Mouse (Mus musculus): ENCODE measurements around the gene Htt. TPM values are rescaled to one million over a fixed set of nuclear protein-coding genes. Genes with fewer than 3 reads are reported as not detected.

Htt gene
- total RNA-seq, 2 experiments from 2014 or later: 73.0 to 85.5 TPM

GRCm38 (mm10) chr5:34885250-34885649 lies 123.7 kb downstream of the Htt start:
- no peak for DNase-seq (ENCODE audit: extremely low spot score in 1 of 2, low spot score in 1 of 2)

- no peak for DNase-seq (ENCODE audit: extremely low spot score in 1 of 2, low spot score in 1 of 2)
Measured at GRCm38 (mm10) chr5:34889252-34889651, 127.7 kb downstream of the Htt start.

DNA sequence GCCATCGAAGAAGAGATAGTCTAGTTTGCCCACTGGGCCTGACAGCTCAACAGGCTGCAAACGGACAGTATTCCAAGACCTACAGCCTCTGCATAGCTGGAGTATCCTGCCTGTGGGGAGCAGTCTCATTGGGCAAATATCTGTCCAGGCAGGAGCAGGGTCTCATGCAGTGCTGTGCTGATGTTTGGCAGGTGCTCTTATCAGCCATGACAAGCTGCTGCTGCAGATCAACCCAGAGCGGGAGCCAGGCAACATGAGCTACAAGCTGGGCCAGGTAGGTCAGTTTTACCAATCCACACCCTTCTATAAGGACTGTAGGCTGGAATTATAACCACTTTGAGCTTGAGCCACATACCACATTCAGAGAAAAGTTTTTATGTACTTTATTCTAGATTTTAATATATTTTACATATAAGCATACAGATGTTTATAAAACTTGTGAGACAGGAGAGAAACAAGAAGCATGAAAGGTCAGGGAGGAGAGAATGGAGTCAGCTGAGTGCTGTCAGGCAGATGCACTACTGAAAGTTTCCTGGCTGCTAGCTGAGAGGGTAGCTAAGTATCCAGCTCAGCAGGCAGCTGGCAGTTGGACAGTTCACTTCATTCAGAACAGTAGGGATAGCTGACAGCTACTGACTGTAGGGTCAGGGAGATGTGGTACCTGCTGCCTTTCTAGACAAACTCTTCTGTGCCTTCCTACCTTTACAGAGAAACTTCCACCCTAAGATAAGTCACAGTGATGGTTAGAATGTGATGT lies 135.3 kb downstream of the Htt start:
- no peak for DNase-seq (ENCODE audit: extremely low spot score in 1 of 2, low spot score in 1 of 2)

DNA sequence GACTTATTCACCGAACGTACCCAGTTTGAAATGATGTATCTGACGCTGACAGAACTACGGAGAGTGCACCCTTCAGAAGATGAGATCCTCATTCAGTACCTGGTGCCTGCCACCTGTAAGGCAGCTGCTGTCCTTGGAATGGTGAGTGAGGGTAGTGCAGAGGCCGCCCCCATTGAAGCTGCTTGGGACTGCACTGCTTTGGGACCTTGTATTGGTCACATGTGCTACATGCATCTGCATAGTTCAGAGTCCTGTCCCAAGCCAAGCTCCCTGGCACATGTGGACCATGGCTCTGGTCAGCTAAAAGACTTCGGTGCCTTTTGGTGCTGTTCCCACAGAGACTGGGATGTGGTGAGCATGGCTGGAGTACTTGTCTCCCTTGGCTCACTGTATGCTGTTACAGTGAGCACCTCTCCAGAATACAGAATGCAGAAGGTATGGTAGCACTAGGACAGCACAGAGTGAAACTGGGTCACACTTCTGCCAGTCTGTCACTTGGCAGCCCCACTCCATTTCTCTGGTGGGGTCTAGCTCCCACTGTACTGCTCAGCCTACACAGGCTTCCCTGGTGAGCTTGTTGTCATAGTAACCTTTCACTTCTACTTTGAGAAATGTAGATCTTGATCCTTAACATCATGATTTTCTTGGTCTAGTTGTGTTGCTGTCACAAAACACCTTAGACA lies 138.4 kb downstream of the Htt start:
- no peak for DNase-seq (ENCODE audit: extremely low spot score in 1 of 2, low spot score in 1 of 2)

- no peak for DNase-seq (ENCODE audit: extremely low spot score in 1 of 2, low spot score in 1 of 2)
Measured at GRCm38 (mm10) chr5:34902371-34902770, 140.8 kb downstream of the Htt start.

GRCm38 (mm10) chr5:34902811-34903385 lies 141.4 kb downstream of the Htt start:
- peak in 1 of 2 experiments; percentile 55 for DNase-seq (ENCODE audit: extremely low spot score in 1 of 2, low spot score in 1 of 2)

- no peak for DNase-seq (ENCODE audit: extremely low spot score in 1 of 2, low spot score in 1 of 2)
Measured at GRCm38 (mm10) chr5:34904412-34904811, 142.9 kb downstream of the Htt start.

DNA sequence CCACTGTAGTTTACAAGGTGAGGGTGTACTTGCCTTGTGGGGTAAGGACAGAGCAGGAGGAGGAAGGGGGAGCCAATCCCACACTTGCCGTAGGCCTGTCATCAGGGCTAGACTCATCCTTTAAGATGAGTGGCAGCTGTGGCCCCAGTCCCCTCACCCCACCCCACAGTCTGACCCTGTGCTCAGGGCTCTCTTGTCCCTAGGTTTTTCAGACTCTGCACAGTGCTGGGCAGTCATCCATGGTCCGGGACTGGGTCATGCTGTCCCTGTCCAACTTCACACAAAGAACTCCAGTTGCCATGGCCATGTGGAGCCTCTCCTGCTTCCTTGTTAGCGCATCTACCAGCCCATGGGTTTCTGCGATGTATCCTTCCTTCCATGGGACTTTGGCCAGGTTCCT lies 145.7 kb downstream of the Htt start:
- no peak for DNase-seq (ENCODE audit: extremely low spot score in 1 of 2, low spot score in 1 of 2)

DNA sequence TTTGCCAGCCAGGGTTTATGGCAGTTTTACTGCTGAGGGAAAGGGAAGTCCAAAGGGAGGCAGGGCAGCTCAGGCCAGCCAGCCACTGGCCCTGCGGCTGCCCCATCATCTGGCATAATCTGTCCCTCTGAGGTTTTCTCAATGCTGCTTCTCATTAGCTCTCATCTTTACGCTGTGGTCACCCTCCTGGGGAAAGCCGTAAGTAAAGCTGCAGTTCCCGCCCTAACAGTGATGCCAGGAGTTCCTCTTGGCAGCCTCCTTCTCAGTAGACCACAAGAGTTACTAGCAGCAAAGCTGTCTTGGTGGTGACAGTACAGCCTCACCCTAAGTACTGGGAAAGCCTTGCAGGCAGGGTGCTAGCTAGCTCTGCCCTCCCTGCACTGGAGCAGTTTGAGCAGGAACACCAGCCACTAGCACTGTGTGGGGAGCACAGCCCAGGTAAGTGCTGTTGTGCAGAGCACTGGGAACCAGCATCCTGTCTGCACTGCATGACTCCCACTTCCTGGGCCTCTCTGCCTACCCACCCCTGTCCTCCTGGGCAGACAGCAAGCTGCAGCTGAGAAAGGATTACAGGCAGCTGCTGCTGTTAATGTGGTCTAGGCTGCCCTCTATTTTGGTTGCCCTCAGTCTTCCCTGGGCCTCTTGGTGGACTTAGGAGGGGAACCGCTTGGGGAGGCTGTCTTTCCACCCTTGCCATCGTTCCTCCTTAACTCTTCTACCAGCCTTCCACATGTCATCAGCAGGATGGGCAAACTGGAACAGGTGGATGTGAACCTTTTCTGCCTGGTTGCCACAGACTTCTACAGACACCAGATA lies 146.6 kb downstream of the Htt start, which contains the start of gene Msantd1:
Gene Msantd1 (plus strand): TSS at position 103 of the 816 bp plus-strand sequence.
- DNase-seq (ENCODE audit: extremely low spot score in 1 of 2, low spot score in 1 of 2): no peak

- no peak for DNase-seq (ENCODE audit: extremely low spot score in 1 of 2, low spot score in 1 of 2)
Measured at GRCm38 (mm10) chr5:34908726-34909633, 147.4 kb downstream of the Htt start.

DNA sequence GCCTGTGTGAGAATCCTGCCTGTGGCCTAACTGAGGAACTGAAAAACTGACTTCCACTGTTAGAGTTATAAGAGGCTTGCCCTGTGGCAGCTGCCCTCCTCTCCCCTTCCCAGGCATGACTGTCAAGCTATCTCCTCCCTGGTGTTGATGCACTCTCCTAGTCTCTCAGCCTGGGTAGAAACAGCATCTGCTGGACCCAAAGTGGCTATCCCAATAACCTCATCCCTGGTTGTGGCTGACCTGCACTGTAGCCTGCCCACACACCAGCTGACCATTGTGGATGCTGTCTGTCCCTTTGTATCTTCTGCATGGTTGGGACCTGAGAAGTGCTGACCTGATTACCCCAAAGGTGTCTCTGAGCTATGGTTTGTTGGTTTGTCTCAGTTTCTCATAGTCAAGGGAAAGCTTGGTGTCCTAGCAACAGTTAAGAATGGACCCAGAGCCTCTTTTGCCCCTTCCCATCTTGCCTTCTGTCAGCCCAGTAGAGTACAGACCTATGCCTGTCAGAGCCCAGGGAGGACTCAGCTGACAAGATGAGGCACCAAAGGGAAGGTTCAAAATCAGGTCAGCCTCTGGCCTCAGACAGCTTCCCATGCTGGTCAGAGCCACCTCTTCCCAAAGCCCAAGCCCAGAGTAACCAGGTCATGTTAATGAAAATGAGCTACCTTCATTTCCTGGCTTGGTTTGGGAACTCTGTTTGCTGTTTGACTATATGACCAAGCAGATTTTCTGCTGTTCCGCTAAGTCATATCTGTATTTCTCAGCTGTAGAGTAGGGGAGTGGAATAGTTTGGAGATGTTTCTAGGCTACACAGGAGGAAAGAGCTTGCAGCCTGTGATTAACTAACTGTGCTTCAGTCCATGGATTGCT lies 148.3 kb downstream of the Htt start:
- no peak for DNase-seq (ENCODE audit: extremely low spot score in 1 of 2, low spot score in 1 of 2)

GRCm38 (mm10) chr5:34910504-34910815 lies 148.9 kb downstream of the Htt start:
- DNase-seq (ENCODE audit: extremely low spot score in 1 of 2, low spot score in 1 of 2): no peak

DNA sequence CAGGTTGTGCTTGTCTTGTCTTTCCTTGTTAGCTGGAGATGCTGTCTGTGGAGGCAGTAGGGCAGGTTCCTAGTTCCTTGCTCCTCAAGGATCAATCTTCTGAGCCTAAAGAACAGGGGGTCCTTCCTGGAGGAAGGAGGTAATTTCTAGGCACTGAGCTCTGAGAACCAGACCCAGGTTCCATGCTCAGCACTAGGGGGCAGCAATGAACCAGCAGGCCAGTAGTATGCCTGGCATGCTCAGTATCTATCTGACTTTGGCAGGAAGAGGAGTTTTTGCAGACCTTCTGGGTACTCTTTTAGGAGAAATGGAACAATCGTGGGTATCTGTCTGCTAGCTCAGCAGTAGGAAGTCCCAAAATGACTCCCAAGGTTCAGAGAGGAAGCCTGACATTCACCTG lies 154.3 kb downstream of the Htt start:
- DNase-seq (ENCODE audit: extremely low spot score in 1 of 2, low spot score in 1 of 2): peak; percentile 58 to 86

- no peak for DNase-seq (ENCODE audit: extremely low spot score in 1 of 2, low spot score in 1 of 2)
Measured at GRCm38 (mm10) chr5:34917234-34917655, 155.7 kb downstream of the Htt start.

GRCm38 (mm10) chr5:34918785-34919184 lies 157.2 kb downstream of the Htt start:
- DNase-seq (ENCODE audit: extremely low spot score in 1 of 2, low spot score in 1 of 2): no peak

DNA sequence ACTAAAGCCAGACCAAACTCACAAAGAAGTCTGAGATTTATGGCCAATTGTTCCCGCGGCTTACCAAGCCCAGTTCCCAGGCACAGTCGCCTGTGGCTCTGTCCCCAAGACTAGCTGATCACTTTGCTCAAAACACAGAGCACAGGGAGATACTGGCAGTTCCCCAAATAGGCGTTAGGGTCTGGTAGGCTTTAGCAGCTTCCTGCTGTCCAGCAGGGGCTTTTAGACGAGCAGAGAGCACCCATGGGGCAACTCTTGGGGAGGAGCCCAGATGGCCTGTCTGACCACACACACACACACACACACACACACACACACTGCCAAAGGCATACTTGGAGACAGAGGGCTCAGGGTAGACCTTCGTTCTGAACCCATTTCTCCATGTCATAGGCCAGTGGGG lies 161.0 kb downstream of the Htt start:
- no peak for DNase-seq (ENCODE audit: extremely low spot score in 1 of 2, low spot score in 1 of 2)

- DNase-seq (ENCODE audit: extremely low spot score in 1 of 2, low spot score in 1 of 2): no peak
Measured at GRCm38 (mm10) chr5:34923920-34924319, 162.4 kb downstream of the Htt start.

- DNase-seq (ENCODE audit: extremely low spot score in 1 of 2, low spot score in 1 of 2): no peak
Measured at GRCm38 (mm10) chr5:34924519-34924918, 163.0 kb downstream of the Htt start.

DNA sequence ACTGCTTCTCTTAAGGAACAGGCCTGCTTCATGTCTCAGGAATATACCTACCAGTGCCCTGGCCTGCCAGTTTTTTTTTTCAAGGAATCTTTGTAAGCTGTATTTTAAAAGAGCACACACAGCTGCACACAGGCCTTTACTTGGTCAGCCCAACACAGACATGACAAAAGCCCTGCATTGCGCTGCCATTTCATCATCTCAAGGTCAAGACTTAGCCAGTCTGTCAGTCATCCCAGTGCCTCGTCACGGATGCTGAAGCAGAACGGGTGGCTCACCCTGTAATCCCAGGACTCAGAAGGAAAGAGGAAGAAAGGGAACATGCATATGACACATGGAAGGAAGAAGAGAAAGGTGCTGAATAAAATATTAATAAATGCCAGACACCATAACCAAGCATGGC lies 166.1 kb downstream of the Htt start:
- DNase-seq (ENCODE audit: extremely low spot score in 1 of 2, low spot score in 1 of 2): no peak

All from layer of hippocampus, postnatal 25 days (tissue).